Mouse (Mus musculus) kidney, postnatal 36 days (tissue): Measurements from ENCODE around the gene Rprd1b.
"Not testable (repeated sequence)": the region's sequence is repeated elsewhere in the genome, so short reads cannot be mapped to it uniquely, and the experiment has no call there.

Source experiments
- DNase-seq, 2 experiments: peaks; one replicate each; pipeline ENCODE4 v3.0.0; 2021 to 2022; ENCODE audit warnings: mixed read lengths in 2 of 2

Gene Rprd1b

GRCm38 (mm10) chr2:158043504-158043903, 15.2 kb downstream of the Rprd1b start:
- DNase-seq = no peak

GRCm38 (mm10) chr2:158046186-158046585, 17.9 kb downstream of the Rprd1b start:
- no peak for DNase-seq

- peak; percentile 68 to 81 for DNase-seq
These were observed 19.6 kb downstream of the Rprd1b start for GRCm38 (mm10) chr2:158047903-158048302.

GRCm38 (mm10) chr2:158048718-158049117, 20.4 kb downstream of the Rprd1b start:
- no peak for DNase-seq

DNA sequence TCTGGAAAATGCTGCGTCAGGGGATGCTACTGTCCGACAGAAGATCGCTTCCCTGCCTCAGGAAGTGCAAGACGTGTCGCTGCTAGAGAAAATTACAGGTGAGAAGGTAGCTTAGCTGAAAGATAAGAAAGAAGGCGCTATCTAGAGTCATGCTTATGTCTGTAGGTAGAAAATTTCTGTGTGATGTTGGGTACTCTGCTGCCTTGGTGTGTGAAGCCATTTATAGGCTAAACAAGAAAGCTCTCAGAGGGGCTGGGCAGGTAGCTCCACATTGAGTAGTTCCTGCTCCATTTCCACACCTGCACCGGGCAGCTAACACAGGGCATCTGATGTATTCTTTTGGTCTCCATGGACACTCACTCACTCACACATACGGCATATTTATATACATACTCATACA, 21.8 kb downstream of the Rprd1b start:
- no peak for DNase-seq

DNA sequence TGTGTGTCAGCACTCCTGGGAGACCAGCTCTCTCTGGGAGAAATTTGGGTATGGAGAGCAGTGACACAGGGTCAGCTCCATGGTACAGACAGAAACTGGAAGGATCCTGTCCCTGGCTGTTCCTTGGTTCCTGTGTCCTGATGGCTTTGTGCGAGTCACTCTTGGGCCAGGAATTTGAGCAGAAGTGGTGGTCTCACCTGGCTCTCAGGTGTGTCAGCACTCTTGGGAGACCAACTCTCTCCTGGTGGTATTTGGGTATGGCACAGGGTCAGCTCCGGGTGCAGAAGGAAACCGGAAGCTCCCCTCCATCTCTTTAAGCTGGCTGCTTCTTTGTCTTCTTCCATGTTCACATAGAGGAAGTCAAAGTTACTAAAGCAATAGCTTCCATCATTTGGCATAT, 26.3 kb downstream of the Rprd1b start:
- no peak for DNase-seq

DNA sequence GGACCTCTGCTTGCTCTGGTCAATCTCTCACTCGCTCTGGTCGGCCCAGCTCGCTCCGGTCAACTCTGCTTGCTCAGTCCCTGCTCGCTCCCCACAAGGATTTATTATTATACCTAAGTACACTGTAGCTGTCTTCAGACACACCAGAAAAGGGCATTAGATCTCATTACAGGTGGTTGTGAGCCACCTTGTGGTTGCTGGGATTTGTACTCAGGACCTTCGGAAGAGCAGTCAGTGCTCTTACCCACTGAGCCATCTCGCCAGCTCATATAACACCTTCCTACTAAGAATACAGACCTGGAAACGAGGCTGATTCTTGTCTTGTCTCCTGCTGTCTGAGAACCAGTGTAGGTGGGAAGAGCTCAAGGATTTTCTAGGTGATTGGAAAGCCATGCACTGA, 27.1 kb downstream of the Rprd1b start:
- not testable (repeated sequence) for DNase-seq

GRCm38 (mm10) chr2:158057030-158057429, 28.7 kb downstream of the Rprd1b start:
- no peak for DNase-seq

- peak in 1 of 2 experiments; percentile 26 for DNase-seq
These were observed 30.2 kb downstream of the Rprd1b start for GRCm38 (mm10) chr2:158058534-158058933.

- no peak for DNase-seq
These were observed 31.4 kb downstream of the Rprd1b start for GRCm38 (mm10) chr2:158059666-158060105.

DNA sequence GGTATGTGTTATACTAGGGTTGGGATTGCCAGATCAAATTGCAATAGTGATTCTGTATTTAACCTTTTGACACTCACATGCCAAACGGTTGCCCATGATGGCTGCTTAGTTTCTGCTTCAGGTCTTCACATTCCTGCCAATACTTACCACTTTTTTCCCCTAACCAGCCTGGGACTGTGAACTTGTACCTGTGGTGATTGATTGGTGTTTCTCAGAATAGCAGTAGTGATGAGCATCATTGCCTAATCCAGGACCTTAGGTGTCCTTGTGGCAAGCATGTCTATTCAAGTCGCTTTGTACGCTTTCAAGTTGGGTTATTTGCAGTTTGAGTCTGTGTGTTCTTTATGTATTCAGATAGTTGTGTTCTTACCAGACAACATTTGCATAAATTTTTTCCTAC, 34.7 kb downstream of the Rprd1b start:
- no peak for DNase-seq

DNA sequence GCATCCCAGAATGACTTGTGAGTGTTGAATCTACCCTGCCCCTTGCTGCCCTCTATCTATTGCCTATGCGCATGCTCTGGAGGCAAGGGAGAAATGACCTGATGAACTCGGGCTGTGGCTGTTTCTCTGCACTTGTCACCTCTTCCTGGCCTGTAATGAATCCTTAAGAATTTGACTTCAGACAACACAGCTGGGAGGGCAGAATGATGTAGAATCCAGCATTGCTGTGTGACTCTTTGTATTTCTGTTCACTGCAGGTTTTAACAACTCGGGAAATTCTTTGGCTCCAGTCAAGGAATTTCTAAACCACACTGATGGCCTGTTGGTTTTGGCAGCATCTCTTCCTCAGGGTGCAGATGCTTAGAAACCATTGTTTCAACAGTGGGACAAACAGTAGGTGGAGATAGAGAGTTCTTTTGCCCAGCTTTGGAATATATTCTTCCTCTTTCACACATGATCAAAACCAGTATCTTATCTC, 36.3 kb downstream of the Rprd1b start:
- peak in 1 of 2 experiments; percentile 49 for DNase-seq

DNA sequence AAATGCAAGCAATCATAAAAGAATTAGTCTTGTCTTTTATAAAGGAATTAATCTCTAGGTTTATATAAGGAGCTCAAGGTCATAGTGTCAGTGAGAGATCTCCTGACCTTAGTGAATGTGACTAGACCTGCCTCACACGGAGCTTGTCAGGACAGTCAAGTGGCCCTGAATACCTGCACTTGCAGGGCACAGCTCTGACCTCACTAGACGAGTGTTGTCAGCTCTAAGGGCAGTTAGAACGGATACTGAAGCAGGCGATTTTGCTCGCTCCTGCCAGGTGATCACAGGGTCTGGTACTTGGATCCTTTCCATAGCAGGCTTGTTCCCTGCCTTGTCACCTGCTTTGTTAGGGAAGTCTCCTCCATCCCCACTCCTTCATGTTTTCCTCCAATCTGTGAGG, 36.8 kb downstream of the Rprd1b start:
- DNase-seq = no peak

DNA sequence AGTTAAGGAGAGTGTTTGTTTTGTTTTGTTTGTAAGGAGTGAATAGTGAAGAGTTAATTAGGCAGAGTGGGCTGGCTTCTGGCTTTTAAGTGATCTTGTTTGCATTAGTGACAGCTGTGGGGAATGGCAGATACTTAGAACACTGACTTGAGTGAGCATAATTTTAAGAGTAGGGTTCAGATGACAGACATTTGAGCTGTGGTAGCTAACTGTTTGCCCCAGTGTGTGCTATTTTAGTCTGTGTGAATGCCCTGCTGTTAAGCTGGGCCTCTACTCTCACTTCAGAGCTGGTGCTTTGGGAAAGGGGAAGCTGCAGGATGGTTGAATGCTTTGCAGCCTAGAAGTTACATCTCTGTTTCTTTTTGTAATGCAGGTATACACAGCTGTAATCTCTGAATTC, 38.2 kb downstream of the Rprd1b start:
- no peak for DNase-seq

- DNase-seq = no peak
These were observed 39.0 kb downstream of the Rprd1b start for GRCm38 (mm10) chr2:158067260-158067824.

GRCm38 (mm10) chr2:158068444-158068971, 40.2 kb downstream of the Rprd1b start:
- DNase-seq = no peak

- peak; percentile 85 to 88 for DNase-seq
These were observed 42.8 kb downstream of the Rprd1b start for GRCm38 (mm10) chr2:158070885-158071632.

DNA sequence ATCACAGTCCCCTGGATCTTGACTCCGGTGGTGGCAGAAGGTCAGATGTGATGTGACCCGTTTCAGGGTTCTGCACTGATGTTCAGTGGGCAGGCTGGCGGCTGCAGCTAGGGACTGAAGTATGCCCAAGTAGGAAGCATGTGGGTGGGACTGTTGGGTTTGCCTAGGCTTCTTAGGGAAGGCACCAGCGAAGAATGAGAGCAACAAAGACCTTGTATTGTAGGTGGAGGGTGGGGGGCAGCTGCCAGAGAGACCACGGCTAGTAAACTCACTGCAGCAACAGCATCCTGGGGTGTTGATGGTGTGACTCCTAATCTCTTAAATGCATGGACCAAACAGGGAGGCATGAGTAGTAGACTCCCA, 43.3 kb downstream of the Rprd1b start:
- DNase-seq = peak in 1 of 2 experiments; percentile 46

GRCm38 (mm10) chr2:158074835-158075234, 46.5 kb downstream of the Rprd1b start:
- DNase-seq = no peak

DNA sequence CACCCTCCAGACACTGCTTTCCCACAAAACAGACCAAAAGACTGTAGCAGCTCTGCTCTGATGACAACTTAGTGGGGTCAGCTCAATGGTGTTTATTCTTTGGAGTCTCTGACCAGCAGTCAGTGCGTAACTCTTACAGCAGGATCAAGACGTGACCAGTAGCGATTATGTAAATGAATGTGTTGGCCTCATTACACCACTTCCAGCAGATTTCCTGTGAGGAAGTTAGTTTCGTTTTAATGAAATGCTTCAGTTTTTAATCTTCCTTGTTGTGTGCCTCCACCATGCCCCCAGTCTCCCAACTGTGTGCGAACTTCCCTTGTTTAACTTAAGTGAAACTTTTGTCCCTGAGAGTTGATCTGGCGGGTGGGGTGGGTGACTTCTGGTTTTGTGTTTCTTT, 48.4 kb downstream of the Rprd1b start:
- DNase-seq = no peak

DNA sequence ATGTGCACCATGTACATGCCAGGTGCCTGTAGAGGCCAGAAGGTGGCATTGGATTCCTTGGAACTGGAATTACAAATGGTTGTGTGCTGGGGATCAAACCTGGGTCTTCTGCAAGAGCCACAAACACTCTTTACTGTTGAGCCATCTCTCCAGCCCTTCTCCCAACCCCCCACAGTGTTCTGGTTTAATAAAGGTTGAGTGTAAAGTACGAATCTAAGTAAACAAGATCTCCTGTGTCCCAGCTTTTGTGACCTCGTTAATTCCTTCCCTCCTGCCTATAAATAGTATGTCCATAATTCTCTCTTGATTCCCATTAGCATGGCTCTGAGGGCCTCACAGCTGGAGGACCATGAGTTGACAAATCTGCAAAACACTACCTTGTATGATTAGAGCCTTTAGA, 49.7 kb downstream of the Rprd1b start:
- no peak for DNase-seq

DNA sequence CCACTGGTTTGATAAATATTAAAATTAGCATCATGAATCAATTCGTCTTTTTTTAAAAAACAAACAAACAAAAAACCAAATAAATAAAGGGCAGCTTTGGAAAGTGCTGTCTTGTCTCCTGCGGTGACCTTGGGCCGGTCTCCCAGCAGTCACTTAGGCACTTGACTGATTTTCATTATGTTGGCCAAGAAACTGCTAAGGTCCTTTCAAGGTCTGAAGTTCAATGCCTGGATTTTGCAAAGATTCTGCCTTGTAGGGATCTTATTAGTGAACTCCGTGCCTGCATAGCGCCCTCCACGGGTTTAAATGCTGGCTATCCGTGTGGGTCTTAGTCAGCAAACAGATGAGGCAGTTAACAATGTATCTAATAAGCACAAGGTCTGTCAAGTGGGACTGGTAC, 50.7 kb downstream of the Rprd1b start:
- DNase-seq = peak; percentile 69 to 82

GRCm38 (mm10) chr2:158079843-158080395, 51.6 kb downstream of the Rprd1b start:
- peak in 1 of 2 experiments; percentile 49 for DNase-seq
